Mouse (Mus musculus) megakaryocyte, embryonic 14.5 days (primary cell): ENCODE data around the gene Sult6b1. TPM values are rescaled to one million over a fixed set of nuclear protein-coding genes. Genes with fewer than 3 reads are reported as not detected.

Experiments
- H3K27me3 ChIP-seq: replicated peaks from 2 replicates; pipeline ENCODE3; 2012; ENCODE audit warnings: inconsistent platforms
- H3K36me3 ChIP-seq: replicated peaks from 2 replicates; pipeline ENCODE3; 2012; ENCODE audit warnings: low read length, inconsistent platforms, mixed read lengths
- H3K4me1 ChIP-seq: 2 replicates; pipeline ENCODE4 v1.6.1; 2012; ENCODE audit warnings: inconsistent platforms
- H3K4me3 ChIP-seq: replicated peaks from 2 replicates; pipeline ENCODE3; 2012; ENCODE audit warnings: moderate library complexity, mild to moderate bottlenecking, inconsistent platforms
- H3K9me3 ChIP-seq: 2 replicates; pipeline ENCODE4 v1.6.1; 2012; ENCODE audit warnings: inconsistent platforms
- FLI1 ChIP-seq: IDR thresholded peaks from 2 replicates; pipeline ENCODE4 v1.6.1; 2012; ENCODE audit warnings: low read length, inconsistent platforms, mixed read lengths
- GATA1 ChIP-seq: IDR thresholded peaks from 3 replicates; pipeline ENCODE4 v1.6.1; 2012; ENCODE audit warnings: mixed read lengths, low read length, inconsistent platforms, borderline replicate concordance
- polyA plus RNA-seq: library from polyadenylated mRNA; stranded (reverse); fragments of >175 nt; gene quantifications from 2 replicates; pipeline ENCODE4 v1.2.3, GENCODE M21; 2012; ENCODE audit warnings: low replicate concordance; ENCODE audit not compliant: insufficient read depth

Sult6b1 gene
- polyA plus RNA-seq, 1 experiment = not detected

GRCm38 (mm10) chr17:78888554-78888953, 18.2 kb downstream of the Sult6b1 start:
- TF ChIP-seq GATA1 = no peak
- TF ChIP-seq FLI1 = no peak

GRCm38 (mm10) chr17:78885286-78886065, 21.3 kb downstream of the Sult6b1 start:
- Histone ChIP-seq H3K4me3 (no peak overlapping the region), H3K4me1 (peaks cover 17% of the 10 kb centered on the region), H3K27me3 (no peaks in the 10 kb centered on the region), H3K9me3 (peaks cover 10% of the 10 kb centered on the region), H3K36me3 (peaks cover 15% of the 10 kb centered on the region)
- no peak for TF ChIP-seq FLI1
- TF ChIP-seq GATA1 = no peak

More at GRCm38 (mm10) chr17:78888554-78888953, 18.2 kb downstream of the Sult6b1 start:
- no peaks in the 10 kb centered on the region for H3K4me1 ChIP-seq
- peaks cover 5% of the 10 kb centered on the region for H3K27me3 ChIP-seq
- peaks cover 9% of the 10 kb centered on the region for H3K36me3 ChIP-seq
- peaks cover 10% of the 10 kb centered on the region for H3K9me3 ChIP-seq
- H3K4me3 ChIP-seq = no peak overlapping the region

GRCm38 (mm10) chr17:78883291-78883690, 23.5 kb downstream of the Sult6b1 start:
- Histone ChIP-seq H3K27me3 (no peaks in the 10 kb centered on the region), H3K9me3 (peaks cover 10% of the 10 kb centered on the region), H3K4me1 (peaks cover 21% of the 10 kb centered on the region), H3K36me3 (peaks cover 34% of the 10 kb centered on the region), H3K4me3 (no peak overlapping the region)
- no peak for TF ChIP-seq GATA1
- TF ChIP-seq FLI1 = no peak

- TF ChIP-seq FLI1 = no peak
- no peak for TF ChIP-seq GATA1
These were observed 24.2 kb downstream of the Sult6b1 start, which contains the start of gene Eif2ak2 for GRCm38 (mm10) chr17:78882401-78883112. Gene Eif2ak2, minus strand, starts transcription at chr17:78882573.

GRCm38 (mm10) chr17:78881878-78882304, 24.9 kb downstream of the Sult6b1 start:
- TF ChIP-seq FLI1 (no peak), GATA1 (no peak)
- Histone ChIP-seq H3K27me3 (no peaks in the 10 kb centered on the region), H3K4me1 (peaks cover 21% of the 10 kb centered on the region), H3K4me3 (peak overlapping the region; percentile 93), H3K9me3 (peaks cover 10% of the 10 kb centered on the region), H3K36me3 (peaks cover 47% of the 10 kb centered on the region)

More at GRCm38 (mm10) chr17:78882401-78883112, 24.2 kb downstream of the Sult6b1 start, which contains the start of gene Eif2ak2:
- Histone ChIP-seq H3K36me3 (peaks cover 42% of the 10 kb centered on the region), H3K4me1 (peaks cover 21% of the 10 kb centered on the region), H3K27me3 (no peaks in the 10 kb centered on the region), H3K4me3 (peak within 1 kb of the TSS; percentile 93), H3K9me3 (peaks cover 10% of the 10 kb centered on the region)

- TF ChIP-seq FLI1 = no peak
- no peak for TF ChIP-seq GATA1
- peaks cover 88% of the 10 kb centered on the region for H3K36me3 ChIP-seq
These were observed 32.9 kb downstream of the Sult6b1 start for GRCm38 (mm10) chr17:78873886-78874285.

GRCm38 (mm10) chr17:78856243-78856642, 50.5 kb downstream of the Sult6b1 start:
- Histone ChIP-seq H3K4me1 (no peaks in the 10 kb centered on the region; the same call in 1 of the 2 replicates), H3K9me3 (no peaks in the 10 kb centered on the region), H3K36me3 (peaks cover 86% of the 10 kb centered on the region), H3K4me3 (no peak overlapping the region), H3K27me3 (no peaks in the 10 kb centered on the region)
- no peak for TF ChIP-seq GATA1
- no peak for TF ChIP-seq FLI1

More at GRCm38 (mm10) chr17:78873886-78874285, 32.9 kb downstream of the Sult6b1 start:
- H3K27me3 ChIP-seq = no peaks in the 10 kb centered on the region
- no peaks in the 10 kb centered on the region for H3K9me3 ChIP-seq
- H3K4me1 ChIP-seq = no peaks in the 10 kb centered on the region
- H3K4me3 ChIP-seq = no peak overlapping the region

GRCm38 (mm10) chr17:78842271-78842928, 64.4 kb downstream of the Sult6b1 start:
- Histone ChIP-seq H3K4me3 (peak overlapping the region; percentile 5), H3K4me1 (peaks cover 36% of the 10 kb centered on the region), H3K36me3 (peaks cover 95% of the 10 kb centered on the region), H3K27me3 (no peaks in the 10 kb centered on the region), H3K9me3 (no peaks in the 10 kb centered on the region)
- TF ChIP-seq FLI1 (no peak), GATA1 (no peak)

GRCm38 (mm10) chr17:78836056-78836455, 70.7 kb downstream of the Sult6b1 start:
- Histone ChIP-seq H3K36me3 (peaks cover 61% of the 10 kb centered on the region), H3K4me3 (peak overlapping the region; percentile 98), H3K9me3 (no peaks in the 10 kb centered on the region), H3K4me1 (peaks cover 16% of the 10 kb centered on the region; the same call in 1 of the 2 replicates), H3K27me3 (no peaks in the 10 kb centered on the region)
- no peak for TF ChIP-seq GATA1
- no peak for TF ChIP-seq FLI1
